Mouse (Mus musculus): ENCODE data around the gene Slc25a3.

DNA sequence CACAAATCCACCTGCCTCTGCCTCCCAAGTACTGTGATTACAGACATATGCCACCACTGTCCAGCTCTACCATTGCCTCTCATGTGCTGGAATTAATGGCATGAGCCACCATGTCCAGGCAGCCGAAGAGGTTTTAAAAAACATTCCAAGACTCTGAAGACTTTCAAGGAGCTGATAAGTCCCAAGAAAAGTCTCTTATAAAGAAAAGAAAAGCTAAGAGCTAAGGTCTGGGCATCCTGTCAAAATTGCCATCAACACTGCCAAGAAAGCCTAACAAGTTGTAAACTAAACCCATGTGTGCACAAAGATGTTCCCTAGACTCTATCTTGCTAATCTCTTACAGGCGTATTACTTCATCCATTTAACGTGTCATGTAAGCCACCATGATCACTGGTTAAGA lies 50.5 kb downstream of the Slc25a3 start:
- TF ChIP-seq POLR2A (IDR thresholded peaks at IDR 0.05; ENCODE audit: control insufficient read depth, extremely low read depth, insufficient read depth, low read length, poor library complexity) (no peak), CTCF (IDR thresholded peaks at IDR 0.05; ENCODE audit: borderline replicate concordance, control insufficient read depth, extremely low read depth, insufficient read depth, low read length, poor library complexity) (no peak)

Measured in thymus, adult 2 months (tissue).